Mouse (Mus musculus) stomach, postnatal 0 days (tissue): ENCODE measurements at regions not wholly inside any gene's neighbourhood (a gene's known extent, or its start where the extent isn't known, plus 50 kb on each side); places are given as distances from the start of the nearest gene placed in this dataset.

ENCODE experiments used
- CTCF ChIP-seq: IDR thresholded peaks from 2 replicates; pipeline ENCODE4 v1.5.1; 2016; ENCODE audit warnings: antibody characterized with exemption, low read depth, mild to moderate bottlenecking, moderate library complexity
- EP300 ChIP-seq: optimal IDR thresholded peaks from 2 replicates; pipeline ENCODE3; 2016; ENCODE audit warnings: antibody characterized with exemption

DNA sequence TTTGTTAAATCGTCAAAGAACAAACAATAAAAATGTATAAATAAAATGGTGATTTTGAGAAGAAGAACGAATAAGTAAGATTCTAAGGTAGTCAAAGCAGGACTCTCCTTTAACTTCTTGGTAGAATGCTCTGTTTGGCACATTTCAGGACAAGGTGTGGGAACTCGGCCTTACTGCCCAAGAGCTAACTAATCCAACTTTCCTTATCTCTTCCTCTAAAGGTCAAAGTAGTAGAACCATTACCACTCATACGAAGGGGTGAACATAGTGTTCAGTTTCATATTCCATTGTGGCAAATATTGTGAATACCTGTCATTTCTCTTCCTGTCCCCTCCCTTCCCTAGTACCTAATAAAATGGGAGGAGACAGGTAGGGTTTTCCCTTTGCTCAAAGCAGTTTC lies 313.6 kb upstream of the N6amt1 start:
- no peak for TF ChIP-seq CTCF
- no peak for TF ChIP-seq EP300
